Mouse (Mus musculus) lung, adult 2 months (tissue): ENCODE measurements around the gene Lbhd2.

Experiments used
- CTCF ChIP-seq: fragments of 200-500 bp; IDR thresholded peaks from 2 replicates; pipeline ENCODE4 v1.5.1; 2011; ENCODE audit warnings: mild to moderate bottlenecking, low read length, control low read depth; ENCODE audit not compliant: insufficient read depth
- POLR2A ChIP-seq: fragments of 200-500 bp; IDR thresholded peaks from 2 replicates; pipeline ENCODE4 v1.6.1; 2011; ENCODE audit warnings: low read depth, mild to moderate bottlenecking, control low read depth, low read length, borderline replicate concordance; ENCODE audit errors: extremely low read depth

DNA sequence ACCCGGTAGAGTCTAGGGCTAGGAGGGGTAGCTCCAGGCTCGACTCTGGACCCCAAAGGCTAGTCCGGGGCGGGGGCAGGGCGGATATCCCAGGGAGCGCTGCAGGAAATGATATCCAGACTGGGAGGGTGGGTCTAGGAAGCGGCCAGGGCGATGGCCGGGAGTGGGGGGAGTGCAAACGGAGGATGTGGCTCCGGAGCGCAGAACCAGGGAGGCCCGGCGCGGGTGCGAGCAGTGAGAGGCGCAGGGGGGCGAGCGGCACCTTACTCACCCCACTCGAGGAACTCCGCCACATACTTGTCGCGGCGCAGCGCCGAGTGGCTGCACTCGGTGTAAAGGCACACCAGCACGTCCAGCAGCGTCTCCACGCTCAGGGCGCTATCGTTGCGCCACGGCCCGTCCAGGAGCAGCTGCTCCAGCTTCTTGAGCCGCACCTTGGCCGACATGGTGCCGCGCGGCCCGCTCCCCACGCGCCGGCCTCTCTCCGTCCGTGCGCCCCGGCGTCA, 29.7 kb upstream of the Lbhd2 start:
- TF ChIP-seq CTCF (no peak), POLR2A (peak; percentile 56; the same call in 1 of the 2 replicates)
